Mouse (Mus musculus): ENCODE results near the gene Pml.

The Pml gene

DNA sequence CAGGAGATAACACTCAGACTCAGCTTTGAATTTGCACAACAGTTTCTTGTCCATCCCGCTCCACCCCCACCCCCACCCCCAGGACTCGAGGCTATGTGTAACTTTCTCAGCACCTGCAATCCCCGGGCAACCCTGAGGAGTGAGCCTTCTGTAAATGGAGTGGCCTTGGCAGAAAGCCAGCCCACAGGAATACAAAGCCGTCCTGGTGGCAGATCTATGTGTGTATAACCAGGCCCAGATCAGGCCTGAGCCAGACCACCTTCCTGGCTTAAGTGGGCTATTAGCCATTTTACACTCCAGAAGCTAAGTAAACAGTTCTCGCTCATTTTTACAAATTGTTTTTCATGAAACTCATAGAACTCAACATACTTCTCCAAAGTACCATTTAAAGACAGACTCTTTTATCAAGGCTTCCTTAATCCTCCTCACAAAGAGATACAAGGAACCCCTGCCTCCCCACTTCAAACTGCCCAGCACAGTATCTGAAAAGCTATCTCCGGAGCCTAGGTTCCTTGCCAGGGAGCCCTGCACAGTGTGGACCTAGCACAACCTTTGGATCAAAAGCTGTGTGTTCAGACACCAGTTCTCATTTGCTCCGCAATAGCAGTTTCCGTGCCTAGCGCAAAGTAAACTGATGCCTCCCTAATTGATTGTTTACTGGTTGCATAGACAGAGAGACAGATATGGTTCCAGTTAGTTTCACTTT is 7.7 kb downstream of the Pml start:
- peak; percentile 95 for DNase-seq (ENCODE audit: low read depth, low spot score)

DNA sequence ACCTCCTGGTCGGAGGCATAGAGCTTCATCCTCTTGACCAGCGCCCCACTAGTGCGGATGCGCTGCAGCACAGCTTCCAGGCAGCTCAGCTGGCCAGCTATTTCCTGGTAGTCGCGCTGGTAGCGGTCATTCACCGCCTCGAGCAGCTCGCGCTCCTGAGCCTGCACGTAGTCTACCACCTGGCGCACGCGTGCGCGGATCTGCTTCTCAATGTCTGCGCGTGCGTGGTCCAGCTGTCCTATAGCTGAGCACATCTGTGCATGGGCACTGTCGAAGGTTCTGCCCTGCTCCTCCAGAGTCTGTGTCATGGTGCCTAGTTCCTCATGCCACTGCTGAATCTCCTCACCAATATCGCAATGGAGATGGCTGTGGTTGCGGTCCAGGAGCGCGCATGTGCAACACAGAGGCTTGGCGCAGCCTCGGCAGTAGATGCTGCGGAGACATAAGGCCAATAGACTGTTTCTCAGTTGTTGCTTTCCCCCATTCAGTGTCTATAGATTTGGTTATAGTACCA is 15.0 kb downstream of the Pml start:
- DNase-seq (ENCODE audit: low read depth, low spot score): peak; percentile 66

DNA sequence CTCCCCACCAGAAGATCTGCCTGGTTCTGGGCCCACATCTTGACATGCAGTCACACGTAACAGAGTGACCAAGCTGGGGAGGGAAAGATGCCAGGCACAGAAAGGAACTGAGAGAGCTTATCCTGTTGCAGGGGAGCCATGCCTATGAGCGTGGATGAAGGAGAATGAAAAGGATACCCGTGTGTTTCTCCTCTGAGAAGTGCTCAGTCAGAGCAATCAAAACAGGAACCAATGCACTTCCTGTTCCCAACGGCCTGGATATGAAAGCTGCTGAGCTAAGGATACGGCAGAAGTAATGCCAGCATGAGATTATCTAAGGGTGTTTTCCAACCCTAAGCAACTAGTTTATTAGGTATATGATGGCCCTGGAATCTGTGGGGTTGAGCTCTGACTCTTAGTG is 17.2 kb downstream of the Pml start:
- no peak for DNase-seq (ENCODE audit: low read depth, low spot score)

- DNase-seq (ENCODE audit: low read depth, low spot score): no peak
Observed at GRCm38 (mm10) chr9:58231746-58232145, 17.8 kb downstream of the Pml start.

- DNase-seq (ENCODE audit: low read depth, low spot score): no peak
Observed at GRCm38 (mm10) chr9:58228777-58229466, 20.7 kb downstream of the Pml start.

DNA sequence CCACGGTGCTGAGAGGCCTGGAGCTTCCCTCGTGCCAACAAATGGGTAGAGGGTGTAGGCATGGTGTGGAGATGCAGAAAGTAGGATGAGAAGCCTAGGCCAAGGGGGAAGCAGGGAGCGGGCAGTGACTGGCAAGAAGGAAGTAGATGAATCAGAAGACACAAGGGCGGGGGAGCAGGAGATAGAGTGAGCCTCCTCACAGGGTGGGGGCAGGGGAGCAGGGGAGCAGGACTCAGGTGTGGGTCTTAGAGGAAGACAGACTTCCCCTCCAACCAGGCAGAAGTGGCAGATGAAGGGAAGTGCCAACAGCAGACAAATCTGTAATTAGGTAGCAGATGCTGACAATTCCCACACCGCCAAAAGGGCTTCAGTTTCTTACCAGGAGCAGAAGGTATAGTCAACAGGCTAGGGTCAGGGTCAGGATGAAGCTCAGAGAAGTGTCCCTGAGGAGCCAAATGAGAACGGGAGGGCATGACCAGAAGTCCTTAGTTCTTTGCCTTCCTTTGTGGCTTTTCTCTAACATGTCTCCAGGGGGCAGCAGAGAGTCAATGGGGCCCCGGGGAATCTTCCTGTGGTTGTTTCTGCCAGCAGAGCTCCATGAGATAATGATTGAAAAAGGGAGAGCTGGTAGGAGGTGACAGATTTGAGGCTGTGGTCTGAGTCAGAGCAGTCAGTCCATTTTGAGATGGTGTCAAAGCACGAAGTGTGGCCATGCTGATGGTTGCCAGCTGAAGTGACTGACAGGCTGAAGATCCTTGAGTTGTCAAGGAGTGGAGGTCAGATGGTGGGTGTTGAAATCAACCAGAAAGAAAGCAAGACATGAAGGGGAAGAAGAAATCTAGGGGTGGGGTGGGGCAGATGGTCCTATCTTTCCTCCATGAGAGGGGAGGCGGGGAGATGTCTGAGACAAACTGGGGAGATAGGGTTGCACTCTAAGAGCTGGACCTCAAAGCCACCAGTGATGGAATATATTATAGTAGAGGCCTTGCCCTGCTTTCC is 23.4 kb downstream of the Pml start:
- DNase-seq (ENCODE audit: low read depth, low spot score): peak; percentile 70

DNA sequence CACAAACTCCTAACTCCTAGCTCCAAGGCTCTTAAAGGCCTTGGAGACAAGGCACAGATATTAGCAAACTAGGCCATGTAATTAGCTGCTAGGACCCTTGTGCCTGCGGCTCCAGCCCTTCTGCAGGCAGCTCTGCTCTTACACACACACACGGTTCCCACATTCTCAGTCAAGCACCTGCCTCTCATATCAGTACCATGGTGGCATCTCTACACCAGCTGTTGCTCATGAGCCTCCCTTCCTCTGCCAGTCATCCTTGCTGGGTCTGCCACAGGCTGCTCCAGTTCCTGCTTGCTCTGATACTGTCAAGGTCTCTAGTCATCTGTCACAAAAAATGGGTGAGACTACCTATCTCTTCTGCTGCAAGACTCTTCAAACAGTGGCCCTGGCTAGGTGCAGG is 25.2 kb downstream of the Pml start:
- DNase-seq (ENCODE audit: low read depth, low spot score): no peak

DNA sequence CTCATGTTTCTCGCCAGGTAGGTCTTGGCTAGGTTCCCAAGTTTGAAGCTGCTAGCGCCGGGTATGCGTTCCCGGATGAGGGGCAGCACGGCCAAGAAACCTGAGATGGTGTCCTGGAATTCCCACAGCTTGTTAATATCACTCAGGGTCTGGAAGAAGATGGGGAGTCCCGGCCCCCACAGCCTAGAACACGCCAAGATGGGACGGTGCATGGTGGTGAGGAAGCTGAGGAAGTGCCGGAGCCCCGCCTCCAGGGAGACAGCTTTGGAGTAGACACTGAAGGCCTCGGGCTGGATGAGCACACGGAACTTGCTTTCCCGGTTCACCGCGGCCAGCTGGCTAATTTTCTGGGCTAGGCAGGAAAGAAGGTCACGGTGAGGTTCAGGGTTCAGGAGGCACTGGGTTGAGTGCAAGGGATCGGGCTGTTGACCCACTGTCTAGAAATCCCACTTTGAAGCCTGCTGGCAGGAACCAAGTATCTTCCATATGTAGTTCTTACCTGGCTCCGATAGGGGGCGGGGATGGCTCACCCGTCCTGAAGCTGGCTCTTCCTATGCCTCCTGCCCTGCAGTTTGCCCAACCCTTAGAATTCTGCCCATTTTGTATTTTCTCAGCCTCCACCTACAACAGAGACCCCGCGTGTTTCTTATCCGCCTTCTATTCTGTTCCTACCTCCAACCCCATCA is 29.2 kb downstream of the Pml start:
- DNase-seq (ENCODE audit: low read depth, low spot score): peak; percentile 80

GRCm38 (mm10) chr9:58218539-58218938 is 31.0 kb downstream of the Pml start:
- no peak for DNase-seq (ENCODE audit: low read depth, low spot score)

- DNase-seq (ENCODE audit: low read depth, low spot score): peak; percentile 83
Observed at GRCm38 (mm10) chr9:58216402-58216801, 33.2 kb downstream of the Pml start.

GRCm38 (mm10) chr9:58214519-58215180 is 34.9 kb downstream of the Pml start:
- DNase-seq (ENCODE audit: low read depth, low spot score): no peak

- no peak for DNase-seq (ENCODE audit: low read depth, low spot score)
Observed at GRCm38 (mm10) chr9:58213865-58214264, 35.7 kb downstream of the Pml start.

GRCm38 (mm10) chr9:58213377-58213776 is 36.2 kb downstream of the Pml start:
- DNase-seq (ENCODE audit: low read depth, low spot score): no peak

DNA sequence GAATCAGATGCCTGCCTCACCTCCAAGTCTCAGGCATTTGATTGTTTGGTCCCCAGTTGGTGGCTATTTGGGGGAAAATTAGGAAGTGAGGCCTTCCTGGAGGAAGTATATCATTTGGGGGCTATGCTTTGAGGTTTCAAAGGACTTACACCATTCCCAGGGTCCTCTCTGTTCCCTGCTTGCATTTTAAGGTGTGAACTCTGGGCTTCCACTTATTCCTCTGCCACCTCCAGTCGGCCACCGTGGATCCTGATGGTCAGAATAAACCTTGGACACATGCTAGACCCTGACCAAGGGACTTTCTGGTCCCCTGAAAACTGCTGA is 39.3 kb downstream of the Pml start:
- DNase-seq (ENCODE audit: low read depth, low spot score): no peak

DNA sequence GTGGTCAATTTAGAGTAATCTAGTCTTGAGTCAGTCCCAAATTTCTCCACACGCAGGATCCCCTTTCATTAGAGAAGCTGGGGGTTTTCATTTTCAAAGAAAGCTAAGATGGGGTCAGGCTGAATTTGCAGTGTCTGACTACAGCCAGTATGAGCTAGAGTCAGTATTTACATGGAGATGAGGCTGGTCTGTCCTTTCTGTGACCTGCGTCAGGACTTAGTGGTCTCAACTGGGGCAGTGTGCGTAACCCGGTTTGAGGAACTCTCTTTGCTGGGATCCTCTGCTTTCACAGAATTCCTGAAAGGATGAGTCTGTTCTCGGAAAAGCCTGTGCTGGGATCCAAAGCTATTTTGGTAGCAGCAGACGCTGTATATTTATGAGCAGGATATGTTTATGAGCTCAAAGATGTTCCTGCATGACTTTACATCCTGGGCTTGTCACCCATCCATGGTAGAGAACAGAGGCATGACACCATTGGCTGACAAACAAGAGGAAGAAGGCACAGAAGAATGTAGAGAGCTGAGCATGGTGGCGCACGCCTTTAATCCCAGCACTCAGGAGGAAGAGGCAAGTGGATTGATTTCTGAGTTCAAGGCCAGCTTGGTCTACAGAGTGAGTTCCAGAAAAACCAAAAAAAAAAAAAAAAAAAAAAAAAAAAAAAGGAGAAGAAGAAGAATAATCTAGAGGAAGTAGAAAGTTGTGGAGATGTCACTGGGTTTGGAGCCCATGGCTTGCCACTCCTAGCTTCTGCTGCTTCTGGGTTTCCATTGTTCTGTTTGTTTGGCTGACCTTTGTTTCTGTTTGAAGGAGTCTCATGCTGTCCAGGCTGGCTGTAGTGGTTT is 39.9 kb downstream of the Pml start:
- DNase-seq (ENCODE audit: low read depth, low spot score): peak; percentile 75

- DNase-seq (ENCODE audit: low read depth, low spot score): no peak
Observed at GRCm38 (mm10) chr9:58206013-58206412, 43.6 kb downstream of the Pml start.

GRCm38 (mm10) chr9:58204448-58205000 is 45.1 kb downstream of the Pml start:
- DNase-seq (ENCODE audit: low read depth, low spot score): peak; percentile 92

DNA sequence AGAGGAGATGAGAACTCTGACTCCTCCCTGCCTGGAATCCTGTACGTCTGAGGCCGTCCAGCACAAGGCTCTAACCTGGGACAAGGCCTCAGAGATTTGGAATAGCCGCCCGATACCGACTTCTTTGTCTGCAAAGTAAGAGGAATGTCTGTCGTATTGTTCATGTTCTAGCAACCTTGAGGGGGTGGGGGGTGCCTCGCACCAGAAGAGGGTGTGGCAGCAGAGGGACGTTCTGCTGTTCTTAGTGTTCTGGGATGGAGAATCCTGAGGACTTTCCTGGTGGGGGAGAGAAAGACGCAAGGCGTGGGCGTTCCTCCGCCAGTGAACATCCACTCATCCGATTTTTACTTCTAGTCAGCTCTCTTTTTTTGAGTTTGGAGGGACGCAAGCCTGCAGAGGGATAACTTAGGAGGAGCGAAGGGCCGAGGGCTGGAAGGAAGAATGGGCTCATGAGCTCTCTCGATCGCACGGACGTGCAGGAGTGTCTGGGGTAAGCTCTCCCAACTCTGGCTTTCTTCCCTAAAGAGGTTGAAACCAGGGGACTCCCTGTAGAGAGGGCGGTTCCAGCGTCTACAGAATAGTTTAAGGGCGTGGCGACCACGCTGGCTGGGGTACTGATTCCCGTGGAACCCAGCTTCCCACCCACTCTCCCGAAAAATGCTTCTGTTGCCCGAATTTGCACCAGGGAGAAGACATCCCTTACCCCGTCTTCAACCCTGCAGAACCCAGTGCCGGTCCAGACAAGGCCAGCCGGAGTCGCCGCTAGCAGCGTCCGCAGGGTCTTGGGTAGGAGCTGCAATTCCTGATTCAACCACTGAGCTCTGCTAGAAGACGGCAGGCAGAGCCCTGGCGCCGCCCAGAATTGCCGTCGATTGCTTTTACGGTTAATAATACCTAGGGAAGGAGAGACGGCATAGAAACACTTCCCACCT is 45.8 kb downstream of the Pml start, which contains the start of the genes Islr and Islr2:
TSS of gene Islr (minus strand) at position 791 of the 932 bp plus-strand sequence.
TSS of gene Islr2 (minus strand) at position 804 of the 932 bp plus-strand sequence.
- peak; percentile 89 for DNase-seq (ENCODE audit: low read depth, low spot score)
